Mouse (Mus musculus): ENCODE results near the gene Ache.

DNA sequence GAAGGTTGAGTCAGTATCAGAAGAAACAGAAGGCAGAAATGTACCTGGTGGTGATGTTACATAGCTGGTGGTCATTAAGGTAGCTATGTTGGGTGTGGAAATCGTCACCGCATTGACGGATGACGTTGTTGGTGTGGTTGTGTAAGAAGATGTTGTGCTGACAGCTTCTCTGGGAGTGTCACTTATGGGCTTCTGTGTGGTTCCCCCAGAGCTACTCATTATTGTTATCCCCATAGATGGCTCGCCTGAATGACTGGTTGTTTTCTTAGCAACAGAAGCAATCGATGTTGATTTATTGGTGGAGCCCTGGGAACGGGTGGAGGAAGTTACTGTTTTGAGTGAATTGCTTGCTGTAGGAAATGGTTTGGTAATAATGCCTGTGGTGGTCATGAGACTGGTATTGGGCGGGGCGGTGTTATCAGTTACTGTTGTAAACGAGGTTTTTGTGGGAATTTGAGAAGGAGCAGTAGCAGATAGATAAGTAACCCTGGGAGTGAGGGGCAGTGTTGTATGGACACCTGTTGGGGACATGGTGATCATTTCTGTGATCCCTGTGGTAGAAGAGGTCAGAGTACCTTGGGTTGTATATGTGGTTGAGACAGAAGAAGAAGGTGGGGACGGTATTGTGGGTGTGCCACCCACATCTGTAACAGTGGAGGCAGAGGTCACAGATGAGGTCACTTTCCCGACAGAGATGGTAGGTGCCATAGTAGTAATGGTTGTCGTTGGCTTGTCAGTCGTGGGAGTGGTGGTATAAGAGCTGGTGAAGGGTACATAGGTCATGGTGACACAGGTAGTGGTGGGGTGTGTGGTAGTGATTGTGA is 23.2 kb upstream of the Ache start:
- TF ChIP-seq RAD21 (IDR thresholded peaks at IDR 0.05; ENCODE audit: low read depth, low read length) (no peak), CTCF (conservative IDR thresholded peaks at IDR 0.05 in 1 of 2, IDR thresholded peaks at IDR 0.05 in 1 of 2; ENCODE audit: low read depth in 2 of 2, low read length in 2 of 2) (no peak), PAX5 (IDR thresholded peaks at IDR 0.05; ENCODE audit: low read length) (no peak), MAFK (IDR thresholded peaks at IDR 0.05; ENCODE audit: insufficient replicate concordance, low read length) (no peak), UBTF (IDR thresholded peaks at IDR 0.05; ENCODE audit: low read depth, low read length) (no peak), ELF1 (IDR thresholded peaks at IDR 0.05; ENCODE audit: low read depth, low read length) (no peak), POLR2A (IDR thresholded peaks at IDR 0.05; ENCODE audit: low read depth, low read length) (no peak), ZKSCAN1 (IDR thresholded peaks at IDR 0.05; ENCODE audit: borderline replicate concordance, low read depth, low read length) (no peak), EP300 (IDR thresholded peaks at IDR 0.05; ENCODE audit: low read length) (no peak), MEF2A (IDR thresholded peaks at IDR 0.05; ENCODE audit: borderline replicate concordance, low read depth, low read length) (no peak), ZC3H11A (IDR thresholded peaks at IDR 0.05; ENCODE audit: low read depth, low read length) (no peak), ZNF384 (IDR thresholded peaks at IDR 0.05; ENCODE audit: low read depth, low read length) (no peak)

All from CH12.LX (cell line).